27 mouse cellular contexts compared by ENCODE assay signal in genomic region chr11:68564356-68565031, GRCm38 (mm10). TPM values are rescaled to one million over a fixed set of nuclear protein-coding genes. Genes with fewer than 3 reads are reported as not detected.
A peak's percentile ranks its signal among the peaks of the same experiment; 100 is the strongest.
DNase-seq lines count a peak whose midpoint lies in the region; ATAC-seq lines count a peak whose summit lies in the region.
"Had no signal": no experiment of that assay in that cellular context is flagged by ENCODE, and none has a peak within 500 bp of the region (broad histone marks: within the 10 kb centered on the region; RNA-seq: fewer than 3 reads in every experiment).

No protein-coding gene starts in this region.

- peak; percentile 50 for ATAC-seq in intestine, embryonic 15.5 days
- ATAC-seq in intestine, embryonic 16.5 days, result peak; percentile 60
- ATAC-seq in megakaryocyte-erythroid progenitor cell, adult 5-6 weeks (replicated peaks; ENCODE audit: low FRiP score, low TSS enrichment, poor library complexity, severe bottlenecking), result no peak
- ATAC-seq: forebrain, embryonic 14.5 days; forebrain, embryonic 16.5 days had no signal

- H3K27ac ChIP-seq in intestine, embryonic 15.5 days, result no peak overlapping the region
- H3K27ac ChIP-seq in intestine, embryonic 16.5 days (ENCODE audit: low read length), result peak overlapping the region; percentile 70
- H3K27ac ChIP-seq: embryonic facial prominence, embryonic 13.5 days; embryonic facial prominence, embryonic 15.5 days; forebrain, embryonic 10.5 days; forebrain, embryonic 12.5 days had no signal

- H3K27me3 ChIP-seq in intestine, embryonic 15.5 days (replicated peaks), result no peaks in the 10 kb centered on the region
- H3K27me3 ChIP-seq in intestine, embryonic 16.5 days (replicated peaks; ENCODE audit: control insufficient read depth, insufficient read depth, low read length), result no peaks in the 10 kb centered on the region
- H3K27me3 ChIP-seq: embryonic facial prominence, embryonic 15.5 days had no signal

- no peaks in the 10 kb centered on the region for H3K36me3 ChIP-seq in intestine, embryonic 15.5 days
- H3K36me3 ChIP-seq in intestine, embryonic 16.5 days (ENCODE audit: control insufficient read depth, insufficient read depth, low read length), result no peaks in the 10 kb centered on the region
- H3K36me3 ChIP-seq: embryonic facial prominence, embryonic 13.5 days; embryonic facial prominence, embryonic 15.5 days; forebrain, embryonic 10.5 days; forebrain, embryonic 12.5 days had no signal

- H3K9me3 ChIP-seq in intestine, embryonic 15.5 days, result no peaks in the 10 kb centered on the region
- H3K9me3 ChIP-seq in intestine, embryonic 16.5 days (ENCODE audit: control insufficient read depth, low read length), result no peaks in the 10 kb centered on the region
- H3K9me3 ChIP-seq: embryonic facial prominence, embryonic 13.5 days; embryonic facial prominence, embryonic 15.5 days; forebrain, embryonic 10.5 days; forebrain, embryonic 12.5 days had no signal

- no peak overlapping the region; the same call in 1 of the 2 replicates for H3K4me2 ChIP-seq in intestine, embryonic 15.5 days (replicated peaks)
- H3K4me2 ChIP-seq in intestine, embryonic 16.5 days (ENCODE audit: low read depth, low read length), result no peak overlapping the region
- H3K4me2 ChIP-seq: embryonic facial prominence, embryonic 13.5 days; embryonic facial prominence, embryonic 15.5 days; forebrain, embryonic 12.5 days had no signal

- peak; percentile 45 for DNase-seq in large intestine, adult 2 months (ENCODE audit: low read depth, low spot score)
- DNase-seq in yolk sac, embryonic 10.5 days (ENCODE audit: low spot score), result peak; percentile 16
- no peak for DNase-seq in cerebellum, adult 11-12 months
- no peak for DNase-seq in gastrocnemius, postnatal 4 days (ENCODE audit: low spot score in 2 of 2)
- DNase-seq: adrenal gland, adult 2 months; adrenal gland, postnatal 10 days; adrenal gland, postnatal 36 days; cerebellum, adult 18-20 months; cerebellum, adult 8-10 months; cerebellum, adult 9-11 months; cerebellum, postnatal 14 days; cerebellum, postnatal 36 days; embryo, embryonic 11 days had no signal

- H3K4me1 ChIP-seq in intestine, embryonic 15.5 days (replicated peaks), result 0 out of 2 replicates have a peak, but pooled peaks cover 2% of the 10 kb centered on the region
- 0 out of 2 replicates have a peak, but pooled peaks cover 2% of the 10 kb centered on the region for H3K4me1 ChIP-seq in intestine, embryonic 16.5 days (ENCODE audit: control insufficient read depth, insufficient read depth, low read length)

- 55% methylated on average over 13 of the region's 13 CpGs for WGBS in intestine, embryonic 15.5 days
- 58% methylated on average over 13 of the region's 13 CpGs for WGBS in intestine, embryonic 16.5 days
- WGBS in large intestine, adult 2 months, result 32% methylated on average over 13 of the region's 13 CpGs

- no peak overlapping the region for H3K4me3 ChIP-seq in intestine, embryonic 15.5 days (replicated peaks)
- no peak overlapping the region for H3K4me3 ChIP-seq in intestine, embryonic 16.5 days (ENCODE audit: low read length)
- H3K4me3 ChIP-seq: embryonic facial prominence, embryonic 13.5 days; embryonic facial prominence, embryonic 15.5 days; erythroblast, embryonic 14.5 days; forebrain, embryonic 10.5 days; forebrain, embryonic 12.5 days had no signal

- no peak overlapping the region for H3K9ac ChIP-seq in intestine, embryonic 15.5 days
- H3K9ac ChIP-seq in intestine, embryonic 16.5 days (ENCODE audit: low read depth, low read length), result no peak overlapping the region
- H3K9ac ChIP-seq: embryonic facial prominence, embryonic 13.5 days; embryonic facial prominence, embryonic 15.5 days; forebrain, embryonic 12.5 days had no signal

RNA-seq across cellular contexts. Expression of gene Mfsd6l, which starts 8.5 kb away (rescaled TPM):
- polyA plus RNA-seq in intestine, embryonic 15.5 days (2015; fragmentation: Nextera tagmentation; extraction: Ambion mirVana), result 4.3 and 4.7 TPM in 2 replicates
- polyA plus RNA-seq in intestine, embryonic 16.5 days (2015; fragmentation: Nextera tagmentation; extraction: Ambion mirVana), result 4.5 and 6.8 TPM in 2 replicates
- 17.8 and 23.5 TPM in 2 replicates for polyA plus RNA-seq in large intestine, adult 2 months (2012; rRNA removed)
- not detected in 2 replicates for total RNA-seq in megakaryocyte-erythroid progenitor cell, adult 5-6 weeks (2014; fragmentation: Nextera tagmentation)
- not detected in 2 replicates for total RNA-seq in megakaryocyte-erythroid progenitor cell, adult 5-6 weeks (2017)
- total RNA-seq in gastrocnemius, postnatal 4 days (2021), result under 1 TPM in 1 of 2 experiments, not detected in 1; 0.21 TPM
- total RNA-seq: adrenal gland, postnatal 36 days; common myeloid progenitor, adult 5-6 weeks; MEL had no signal
- polyA plus RNA-seq: C2C12; erythroblast, embryonic 14.5 days; forebrain, embryonic 12.5 days; forebrain, embryonic 14.5 days; forebrain, embryonic 16.5 days had no signal

RNA-seq across cellular contexts. Expression of gene Ccdc42, which starts 22.3 kb away (rescaled TPM):
- 0.21 and 0.25 TPM in 2 replicates for polyA plus RNA-seq in intestine, embryonic 15.5 days (2015; fragmentation: Nextera tagmentation; extraction: Ambion mirVana)
- polyA plus RNA-seq in intestine, embryonic 16.5 days (2015; fragmentation: Nextera tagmentation; extraction: Ambion mirVana), result 0.38 TPM in 1 of 2 replicates, not detected in the other
- polyA plus RNA-seq in large intestine, adult 2 months (2012; rRNA removed), result 0.10 and 0.59 TPM in 2 replicates
- not detected in 2 replicates for total RNA-seq in megakaryocyte-erythroid progenitor cell, adult 5-6 weeks (2014; fragmentation: Nextera tagmentation)
- not detected in 2 replicates for total RNA-seq in megakaryocyte-erythroid progenitor cell, adult 5-6 weeks (2017)
- total RNA-seq in gastrocnemius, postnatal 4 days (2021), result not detected
- total RNA-seq: adrenal gland, adult 2 months; adrenal gland, postnatal 36 days; common myeloid progenitor, adult 5-6 weeks; ES-E14; MEL had no signal
- polyA plus RNA-seq: adrenal gland, adult 2 months; C2C12; embryonic facial prominence, embryonic 13.5 days; embryonic facial prominence, embryonic 15.5 days; erythroblast, embryonic 14.5 days had no signal

Comparison
In these comparisons a context has a peak if more than half of its experiments do, and no peak if none do; other contexts are left out.
1. DNase-seq: peak in large intestine, adult 2 months (single experiment) and yolk sac, embryonic 10.5 days (single experiment); none in cerebellum, adult 11-12 months (single experiment) and gastrocnemius, postnatal 4 days (0 of 2).